Mouse (Mus musculus) 416B (cell line): ENCODE measurements around the gene Chad.

ENCODE experiments used
- DNase-seq: peaks from one replicate; pipeline ENCODE4 v3.0.0; 2011; ENCODE audit warnings: low read depth

Gene Chad

DNA sequence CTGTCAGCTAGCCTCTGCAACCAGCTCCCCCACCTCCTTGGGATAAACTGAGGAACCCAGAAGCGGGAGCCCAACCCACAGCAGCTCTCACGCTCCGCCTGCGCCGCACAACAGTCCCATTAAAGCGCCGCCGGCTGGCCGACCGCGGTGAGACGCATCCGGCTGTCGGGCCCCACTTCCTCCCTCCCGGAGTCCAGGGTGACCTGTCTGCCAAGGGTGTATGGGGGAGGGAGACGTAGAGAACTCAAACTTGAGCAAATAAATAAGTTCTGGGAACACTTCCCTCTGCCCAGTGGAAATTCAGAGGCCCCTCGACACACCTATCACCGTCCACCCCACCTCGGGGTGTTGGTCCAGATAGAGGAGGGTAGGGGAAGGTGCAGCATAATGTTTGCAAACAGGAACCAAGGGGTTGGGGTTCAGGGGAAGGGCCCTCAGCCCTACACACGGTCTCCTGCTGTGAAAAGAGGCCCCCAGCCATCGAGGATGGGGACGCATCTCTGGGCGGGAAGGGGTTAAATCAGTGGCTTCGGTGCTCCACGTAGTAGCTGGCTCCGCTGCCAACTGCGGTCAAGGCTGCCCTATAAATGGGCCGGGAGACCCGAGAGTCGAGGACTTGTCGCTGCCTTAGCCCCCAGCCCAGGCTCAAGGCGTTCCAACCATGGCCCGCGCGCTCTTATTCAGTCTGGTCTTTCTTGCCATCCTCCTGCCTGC is at the start of gene Chad:
Chad (plus strand) TSS at position 611 of the 714 bp plus-strand sequence.
- no peak for DNase-seq

DNA sequence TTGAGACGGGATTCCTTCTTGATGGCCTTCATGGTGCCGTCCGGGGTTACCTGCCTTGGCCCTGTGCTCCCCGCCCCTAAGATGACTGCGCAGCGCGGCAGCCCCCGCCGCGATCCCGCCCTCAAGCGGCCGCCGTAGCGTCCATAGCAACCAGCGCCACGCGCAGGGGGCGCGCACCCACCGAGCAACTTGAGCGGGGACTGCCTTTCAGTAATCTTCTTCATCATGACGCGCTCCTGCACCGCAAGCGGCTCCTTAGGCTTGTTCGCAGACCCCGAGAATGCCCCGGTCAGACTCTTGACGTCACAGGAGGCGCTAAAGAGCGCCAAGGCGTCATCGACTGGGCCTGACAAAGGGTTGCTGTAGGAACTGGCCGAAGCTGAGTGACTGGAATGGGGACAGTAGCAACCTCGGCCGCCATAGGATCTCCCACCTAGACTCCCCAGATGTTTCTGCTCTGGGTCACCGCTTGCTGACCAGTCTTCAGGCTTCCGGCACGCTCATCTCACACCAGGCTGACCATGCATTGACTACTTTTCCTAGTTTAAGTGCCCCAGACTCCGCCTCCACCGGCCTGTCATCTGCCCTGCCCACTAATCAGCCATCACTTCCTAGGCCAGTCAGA is 43.5 kb upstream of the Chad start, which contains the start of gene Mycbpap:
Mycbpap (minus strand) TSS at position 524 of the 625 bp plus-strand sequence.
- no peak for DNase-seq

DNA sequence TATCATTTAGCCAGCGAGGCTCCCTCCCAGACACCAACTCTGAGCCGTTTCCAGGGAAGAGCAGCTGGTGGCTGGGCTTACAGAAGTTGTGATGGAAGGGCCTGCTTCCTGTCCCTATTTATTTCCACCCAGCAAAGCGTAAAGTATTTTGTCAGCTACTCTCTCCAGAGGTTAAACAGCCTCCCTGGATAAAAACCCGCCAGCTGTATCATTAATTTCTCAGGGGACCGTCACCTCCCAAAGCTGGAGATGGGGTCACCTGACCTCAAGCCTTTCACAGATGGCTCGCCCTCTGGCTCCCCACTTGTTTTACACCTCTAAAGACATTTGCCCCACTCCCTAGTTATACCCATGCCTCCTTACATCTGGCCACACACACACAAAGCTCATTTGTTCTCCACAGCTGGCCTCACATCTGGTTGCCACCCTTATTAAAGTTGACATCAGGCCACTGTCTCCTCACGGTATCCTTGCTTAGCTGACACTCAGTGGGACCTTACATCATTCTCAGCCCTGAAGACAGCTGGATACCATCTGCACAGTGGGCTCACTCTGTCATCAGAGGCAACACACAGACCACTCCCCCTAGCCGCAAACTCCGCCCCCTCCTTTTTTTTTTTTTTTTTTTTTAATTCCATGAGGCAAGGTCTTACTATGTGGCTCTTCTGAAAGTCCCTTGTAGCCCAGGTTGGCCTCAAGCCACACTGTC is 38.5 kb upstream of the Chad start:
- peak; percentile 34 for DNase-seq

DNA sequence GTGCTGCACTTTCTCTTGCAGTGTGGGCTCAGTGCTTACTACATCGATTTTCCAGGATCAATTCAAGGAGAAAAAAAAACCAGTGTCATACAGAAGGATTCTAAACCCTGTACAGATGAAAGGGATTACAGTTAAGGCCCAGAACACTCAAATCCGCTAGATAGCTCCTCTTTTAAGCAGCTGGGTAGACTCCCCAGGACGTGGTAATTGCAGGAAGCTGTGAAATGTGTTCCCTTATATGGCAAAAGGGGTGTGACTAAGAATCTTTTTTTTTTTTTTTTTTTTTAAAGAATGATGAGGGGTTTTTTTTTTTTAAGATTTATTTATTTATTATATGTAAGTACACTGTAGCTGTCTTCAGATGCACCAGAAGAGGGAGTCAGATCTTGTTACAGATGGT is 36.0 kb upstream of the Chad start:
- peak; percentile 29 for DNase-seq

DNA sequence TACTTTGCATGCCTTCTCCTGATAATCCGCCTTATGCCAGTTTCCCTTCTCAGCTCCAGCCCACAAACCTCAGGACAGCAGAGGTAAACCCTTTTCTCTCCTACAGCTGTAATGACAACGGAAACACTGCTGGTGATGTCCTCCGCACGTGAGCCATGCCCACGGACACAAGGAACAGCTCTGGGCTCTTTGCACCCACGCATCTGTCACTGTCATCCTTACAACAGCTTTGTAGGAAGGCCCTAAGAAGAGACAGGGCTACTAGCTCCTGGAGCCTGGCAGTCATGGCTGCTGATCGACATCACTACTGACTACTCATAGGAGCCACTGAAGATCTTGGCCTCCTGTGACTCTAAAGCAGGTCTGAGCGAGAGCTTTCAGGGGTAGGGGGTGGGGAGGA is 31.7 kb upstream of the Chad start:
- no peak for DNase-seq

DNA sequence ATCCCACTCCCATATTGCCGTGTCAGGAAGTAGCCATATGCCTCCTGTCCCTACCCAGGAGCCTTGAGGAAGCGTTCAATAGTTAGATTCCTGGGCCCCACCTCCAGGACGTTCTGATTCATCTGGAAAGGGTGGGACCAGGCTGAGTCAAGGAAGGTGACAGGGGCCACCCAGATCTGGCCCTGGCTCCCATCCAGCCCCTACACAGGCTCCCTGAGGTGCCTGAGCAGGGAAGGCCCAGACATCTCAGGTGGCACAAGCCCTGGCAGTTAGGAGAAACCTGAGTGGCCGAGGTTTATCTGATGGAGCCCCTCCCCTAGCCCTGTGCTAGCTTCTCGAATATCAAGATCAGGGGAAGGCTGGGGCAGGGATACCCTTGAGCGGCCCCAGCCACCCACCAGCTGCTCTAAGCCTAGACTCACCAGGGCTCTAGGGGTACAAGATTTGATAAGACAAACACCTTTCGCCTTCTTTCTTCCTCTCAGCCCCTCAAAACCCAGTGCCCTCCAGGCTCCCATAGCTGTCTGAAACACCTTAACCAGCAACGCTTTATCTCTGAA is 26.0 kb upstream of the Chad start:
- DNase-seq: no peak

DNA sequence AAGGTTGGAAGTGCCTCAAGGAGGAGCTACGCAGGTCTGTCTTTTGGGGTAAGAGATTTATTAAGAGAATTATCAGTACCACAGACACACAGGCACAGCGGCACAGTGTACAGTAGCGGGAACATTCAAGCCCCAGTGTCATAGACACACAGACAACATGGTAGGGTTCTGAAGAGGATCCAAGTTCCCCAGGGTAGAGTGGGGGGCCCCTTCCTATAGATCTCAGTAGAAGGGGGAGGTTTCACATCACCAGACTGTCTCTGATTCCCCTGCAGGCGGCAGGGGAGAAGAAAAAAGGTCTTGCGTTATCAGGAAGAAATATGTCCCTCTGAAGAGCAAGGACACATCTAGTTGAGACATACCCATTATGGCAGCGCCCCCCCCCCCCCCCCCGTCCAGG is 25.1 kb upstream of the Chad start:
- DNase-seq: no peak

DNA sequence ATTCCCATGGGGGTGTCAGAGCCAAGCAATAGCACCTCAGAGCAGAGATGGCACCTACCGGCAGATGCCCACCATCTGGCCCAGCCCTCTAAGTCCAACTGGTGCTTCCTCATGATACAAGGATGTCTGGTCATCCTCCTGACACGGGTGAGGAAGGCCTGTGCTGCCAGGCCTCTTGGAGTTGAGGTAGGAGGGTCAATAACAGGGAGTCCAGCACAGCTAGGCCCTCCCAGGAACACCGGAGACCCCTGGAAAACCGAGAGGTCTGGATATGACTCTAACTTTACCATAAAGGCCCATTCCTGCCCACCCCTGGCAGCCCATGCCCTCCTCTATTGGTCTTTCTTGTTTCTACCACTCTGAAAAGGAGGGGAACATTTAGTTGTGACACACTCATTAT is 22.4 kb upstream of the Chad start:
- no peak for DNase-seq

DNA sequence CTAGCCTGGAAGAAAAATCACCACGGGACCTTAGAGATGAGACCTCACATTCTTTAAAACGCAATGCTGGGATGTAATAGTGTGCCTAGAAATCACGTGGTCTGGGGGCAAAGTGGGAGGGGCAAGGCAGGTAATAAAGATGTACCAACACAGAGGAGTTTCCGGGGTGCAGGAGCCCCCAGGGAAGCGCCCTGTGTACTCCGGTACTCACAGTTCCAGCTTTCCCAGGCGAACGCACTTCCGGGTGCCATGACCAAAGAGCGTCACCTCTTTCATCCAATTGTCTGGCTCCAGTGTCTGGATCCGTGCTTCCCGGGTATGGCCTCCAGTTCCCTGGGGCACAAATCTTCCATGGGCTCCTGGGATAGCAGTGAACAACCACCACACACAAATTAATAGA is 21.5 kb upstream of the Chad start:
- DNase-seq: no peak

DNA sequence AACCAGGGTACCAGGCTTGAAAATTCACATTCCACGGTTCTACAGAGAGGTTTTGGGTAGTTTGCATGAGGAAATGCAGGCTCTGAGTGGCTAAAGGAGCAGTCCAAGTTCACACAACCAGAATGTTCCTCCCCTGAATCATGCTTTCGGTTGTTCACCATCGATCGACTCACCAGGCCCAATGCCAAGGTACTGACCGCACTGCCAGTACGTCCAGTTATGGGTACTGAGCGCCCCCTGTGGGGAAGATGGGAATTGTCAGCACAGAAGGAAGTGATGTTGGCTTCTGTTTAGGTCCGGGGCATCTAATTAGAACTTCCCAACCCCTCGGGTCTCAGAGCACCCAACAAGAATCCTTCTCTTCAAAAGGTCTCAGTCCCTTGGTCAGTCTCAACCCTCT is 20.9 kb upstream of the Chad start:
- DNase-seq: peak; percentile 93

DNA sequence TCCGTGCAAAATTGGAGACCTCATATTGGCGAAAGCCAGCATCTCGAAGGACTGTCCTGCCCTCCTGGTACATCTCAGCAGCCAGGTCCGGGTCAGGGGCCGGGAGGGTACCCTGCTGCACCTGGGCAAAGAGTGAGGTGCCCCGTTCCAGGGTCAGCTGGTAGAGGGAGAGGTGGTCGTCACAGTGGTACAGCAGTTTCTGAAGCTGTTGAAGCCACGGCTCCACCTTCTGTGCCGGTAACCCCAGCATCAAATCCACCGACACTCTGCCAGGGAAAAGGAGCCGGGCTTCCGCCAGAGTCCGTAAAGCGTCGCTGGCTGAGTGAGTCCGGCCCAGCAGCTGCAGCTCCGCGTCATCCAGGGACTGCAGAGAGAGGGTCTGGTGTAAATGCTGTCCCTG is 20.4 kb upstream of the Chad start:
- DNase-seq: no peak

DNA sequence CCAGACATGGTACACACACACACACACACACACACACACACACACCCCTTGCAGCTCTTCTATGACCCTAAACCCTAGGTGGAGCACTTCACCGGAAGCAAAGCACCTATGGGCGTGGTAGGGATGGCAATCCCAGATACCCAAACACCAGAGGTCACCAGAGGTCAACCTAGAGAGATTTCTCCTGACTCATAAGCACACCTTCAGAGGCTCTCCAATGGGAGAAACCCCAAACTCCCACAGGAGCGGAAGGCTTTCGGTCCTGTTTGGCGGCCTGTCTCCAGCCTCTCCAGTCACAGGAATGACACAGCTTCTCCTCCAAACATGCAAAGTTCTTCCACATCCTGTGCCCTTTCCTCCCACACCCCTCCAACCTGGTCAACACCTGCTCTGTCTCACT is 18.5 kb upstream of the Chad start:
- no peak for DNase-seq

DNA sequence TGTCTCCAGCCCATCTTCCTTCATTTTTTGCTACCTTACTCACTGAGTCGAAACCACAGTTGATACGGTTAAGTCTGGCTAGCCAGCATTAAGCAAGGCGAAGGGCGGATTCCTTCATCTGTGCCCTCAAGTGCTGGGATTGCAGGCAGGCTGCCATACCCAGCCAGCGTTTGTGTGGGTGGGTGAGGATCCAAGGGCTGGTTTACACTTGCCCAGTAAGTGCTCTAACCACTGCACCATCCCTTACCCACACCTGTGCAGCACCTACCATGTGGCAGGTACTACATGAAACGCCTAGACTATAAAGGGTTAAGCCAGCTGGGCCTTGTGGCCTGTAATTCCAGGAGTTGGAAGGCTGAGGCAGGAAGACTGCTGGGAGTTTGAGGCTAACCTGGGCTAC is 17.6 kb upstream of the Chad start:
- no peak for DNase-seq

DNA sequence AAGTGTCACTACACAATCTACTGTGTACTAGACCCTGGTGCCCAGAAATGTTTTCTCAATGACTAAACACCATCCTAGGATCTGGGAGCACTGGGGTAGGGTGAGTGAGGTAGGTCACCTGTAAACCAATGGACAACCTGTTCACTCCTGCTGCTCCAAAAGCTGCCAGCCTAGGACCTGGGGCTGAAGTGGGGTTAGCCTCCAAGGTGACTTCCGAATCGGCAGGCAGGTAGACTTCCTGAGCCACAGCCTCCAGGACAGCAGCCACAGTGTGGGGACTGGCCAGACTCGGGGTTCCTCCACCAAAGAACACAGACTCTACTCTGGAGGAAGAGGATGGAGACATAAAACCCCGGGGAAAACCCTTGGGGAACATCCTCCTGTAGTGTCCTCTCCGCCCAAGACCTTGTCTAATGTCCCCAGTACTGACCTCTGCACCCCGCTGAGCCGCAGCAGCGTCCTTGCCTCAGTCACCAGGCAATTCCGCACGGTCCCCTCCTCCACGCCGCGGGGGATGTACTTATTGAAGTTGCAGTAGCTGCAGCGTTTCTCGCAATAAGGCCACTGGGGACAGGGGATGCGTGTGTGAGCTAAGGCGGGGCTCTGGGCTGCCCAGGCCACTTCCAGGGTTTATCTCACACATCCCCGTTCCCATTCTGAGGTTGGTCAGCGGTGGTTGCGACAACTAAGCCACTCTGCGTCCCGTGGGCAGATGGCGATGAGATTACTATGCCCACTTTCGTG is 16.6 kb upstream of the Chad start:
- DNase-seq: no peak

DNA sequence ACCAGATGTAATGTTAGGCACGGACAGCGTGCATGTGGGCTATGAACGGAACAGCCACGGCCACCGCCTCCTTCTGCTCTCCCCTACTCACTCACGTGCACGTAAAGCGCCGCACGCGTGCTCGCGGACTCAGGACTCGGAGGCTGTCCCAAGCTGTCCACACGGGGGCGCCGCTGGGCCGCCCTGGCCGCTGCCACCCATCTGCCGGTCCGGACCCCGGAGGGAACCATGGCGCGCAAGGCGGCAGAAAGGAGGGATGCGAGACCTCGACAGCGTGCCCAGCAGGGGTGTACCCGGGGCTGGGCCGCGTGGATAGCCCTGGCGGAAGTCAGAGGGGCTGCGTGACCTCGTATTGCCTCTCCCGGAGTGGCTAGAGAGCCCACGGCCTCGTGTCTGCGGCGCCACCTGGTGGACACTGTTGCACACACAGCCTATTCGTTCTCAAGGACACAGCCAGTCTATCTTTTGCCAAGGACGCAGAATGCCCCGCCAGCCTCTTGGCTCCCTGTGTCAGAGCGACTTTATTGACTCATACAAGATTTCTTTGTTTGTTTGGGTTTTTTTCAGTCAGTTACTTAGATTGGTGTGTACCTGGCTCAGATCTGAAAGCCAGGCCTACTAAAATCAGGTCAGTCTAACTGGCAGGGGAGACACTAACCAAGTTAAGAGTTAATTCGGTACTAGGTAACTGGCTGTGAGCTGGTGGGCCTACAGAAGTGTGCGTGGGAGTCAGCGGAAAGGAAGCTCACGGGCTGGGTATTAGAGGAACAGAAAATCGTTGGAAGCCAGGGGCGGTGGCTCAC is 15.8 kb upstream of the Chad start, which contains the start of gene Rsad1:
Rsad1 (minus strand) TSS at position 368 of the 803 bp plus-strand sequence.
- DNase-seq: peak; percentile 94

DNA sequence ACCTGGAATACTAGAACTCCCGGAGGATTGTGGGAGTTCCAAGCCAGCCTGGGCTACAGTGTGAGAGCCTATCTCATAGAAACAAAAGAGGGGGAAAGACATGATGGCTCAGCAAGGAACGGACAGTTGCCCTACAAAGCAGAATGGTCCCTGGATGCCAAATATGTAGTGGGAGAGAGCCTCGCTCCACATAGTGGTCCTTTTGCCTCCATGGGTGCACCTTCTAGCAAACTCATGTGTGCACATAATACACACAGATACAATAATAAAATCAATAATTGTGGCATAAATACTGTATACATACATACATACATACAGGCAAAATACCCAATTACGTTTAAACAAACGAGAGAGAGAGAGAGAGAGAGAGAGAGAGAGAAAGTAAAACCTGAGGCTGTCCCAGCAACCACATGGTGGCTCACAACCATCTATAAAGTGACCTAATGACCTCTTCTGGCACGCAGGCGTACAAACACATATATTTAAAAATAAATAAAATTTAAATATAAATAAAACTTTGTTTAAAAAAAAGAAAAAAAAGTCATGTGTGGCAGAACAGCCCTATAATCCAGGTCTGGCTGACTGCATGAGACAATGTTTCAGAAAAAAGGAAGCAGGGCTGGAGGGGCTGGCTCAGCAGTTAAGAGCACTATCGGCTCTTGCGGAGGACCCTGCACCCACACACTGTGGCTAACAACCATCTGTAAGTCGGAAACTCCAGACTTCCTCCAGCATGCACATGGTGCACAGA is 15.0 kb upstream of the Chad start:
- peak; percentile 76 for DNase-seq

DNA sequence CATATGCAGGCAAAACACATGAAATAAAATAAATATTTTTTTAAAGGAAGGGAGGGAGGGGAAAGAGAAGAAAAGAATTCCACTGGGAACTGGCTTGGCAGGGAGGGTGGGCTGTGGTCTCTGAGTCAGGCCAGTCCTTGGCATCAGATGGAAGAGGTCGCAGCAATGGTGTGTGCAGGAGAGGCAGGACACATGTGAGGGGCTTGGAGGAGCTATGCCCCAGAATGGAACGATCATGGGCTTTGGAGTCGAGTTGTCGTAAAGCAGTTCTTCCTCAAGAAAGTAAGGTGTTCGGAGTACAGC is 14.5 kb upstream of the Chad start:
- DNase-seq: no peak

DNA sequence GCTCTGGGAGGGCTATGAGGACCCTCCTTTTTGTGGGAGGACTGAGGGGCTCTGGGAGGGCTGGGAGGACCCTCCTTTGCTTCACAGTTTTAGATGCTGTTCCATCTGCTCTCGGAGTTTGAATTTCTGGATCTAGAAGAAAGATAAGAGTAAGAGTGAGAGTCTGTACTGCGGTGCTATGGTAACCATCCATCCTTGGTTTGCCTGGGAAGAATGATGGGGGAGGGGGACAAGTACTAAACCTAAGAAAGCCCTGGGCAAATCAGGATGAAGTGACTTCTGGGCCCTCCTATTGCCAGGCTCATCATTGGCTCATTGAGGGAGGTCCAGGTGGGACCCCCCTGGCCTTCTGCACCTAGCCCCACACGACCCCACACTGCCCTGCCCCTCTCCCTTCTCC is 6.6 kb upstream of the Chad start:
- no peak for DNase-seq

DNA sequence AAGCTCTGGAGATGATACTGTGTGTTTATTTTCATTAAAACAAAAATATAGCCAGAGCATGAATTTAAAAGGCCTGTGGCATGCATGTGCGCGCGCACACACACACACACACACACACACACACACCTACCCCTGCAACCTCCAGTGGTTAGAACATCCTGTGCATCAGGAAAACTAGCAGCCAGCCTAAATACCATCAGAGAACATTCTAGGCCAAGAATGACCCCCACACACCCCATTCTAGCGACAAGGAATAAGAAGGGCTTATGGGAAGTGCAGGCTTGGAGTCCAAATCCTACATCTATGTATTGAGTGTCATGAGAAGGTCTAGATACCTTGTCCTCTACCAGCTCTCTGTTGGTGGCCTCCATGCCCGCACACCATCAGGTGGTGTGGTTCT is 1.5 kb upstream of the Chad start:
- DNase-seq: no peak

DNA sequence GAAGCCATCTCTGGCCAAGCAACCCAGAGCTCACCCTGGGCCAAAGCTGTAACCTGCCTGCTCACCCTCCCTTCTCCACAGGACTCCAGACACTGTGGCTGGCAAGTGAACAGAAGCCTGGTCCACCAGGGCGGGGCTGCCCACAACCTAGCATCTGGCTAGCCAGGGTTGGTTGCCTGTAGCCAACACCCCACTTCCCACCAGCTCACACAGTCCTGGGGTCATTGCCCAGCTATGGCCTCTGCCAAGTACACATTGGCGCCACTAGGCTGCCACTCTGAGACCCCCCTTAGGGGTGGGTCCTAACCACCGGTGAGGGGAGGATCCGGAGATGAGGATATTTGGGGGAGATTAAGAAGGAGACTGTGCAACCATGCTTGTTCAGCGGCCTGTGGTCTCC is 1.0 kb upstream of the Chad start:
- DNase-seq: no peak

DNA sequence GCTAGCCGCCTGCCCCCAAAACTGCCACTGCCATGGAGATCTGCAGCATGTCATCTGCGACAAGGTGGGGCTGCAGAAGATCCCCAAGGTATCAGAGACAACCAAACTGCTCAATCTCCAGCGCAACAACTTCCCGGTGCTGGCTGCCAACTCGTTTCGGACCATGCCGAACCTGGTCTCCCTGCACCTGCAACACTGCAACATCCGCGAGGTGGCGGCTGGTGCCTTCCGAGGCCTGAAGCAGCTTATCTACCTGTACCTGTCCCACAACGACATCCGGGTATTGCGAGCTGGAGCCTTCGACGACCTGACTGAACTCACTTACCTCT is 268 bp downstream of the Chad start:
- DNase-seq: no peak
